Mouse (Mus musculus): ENCODE measurements around the gene Nin.

Nin gene

GRCm38 (mm10) chr12:70011681-70012080 is 101.8 kb downstream of the Nin start:
- peak; percentile 74 for DNase-seq (ENCODE audit: low read depth)

- no peak for DNase-seq (ENCODE audit: low read depth)
Observed at GRCm38 (mm10) chr12:70010356-70010755, 103.2 kb downstream of the Nin start.

GRCm38 (mm10) chr12:70005103-70005502 is 108.4 kb downstream of the Nin start:
- DNase-seq (ENCODE audit: low read depth) = no peak

GRCm38 (mm10) chr12:69998186-69998983 is 115.1 kb downstream of the Nin start:
- DNase-seq (ENCODE audit: low read depth) = peak; percentile 76

GRCm38 (mm10) chr12:69995382-69995781 is 118.1 kb downstream of the Nin start:
- DNase-seq (ENCODE audit: low read depth) = no peak

GRCm38 (mm10) chr12:69986786-69987497 is 126.6 kb downstream of the Nin start, which contains the start of gene Sav1:
Sav1 (minus strand) TSS chr12:69987002.
- DNase-seq (ENCODE audit: low read depth) = peak; percentile 94

GRCm38 (mm10) chr12:69986241-69986762 is 127.2 kb downstream of the Nin start:
- peak; percentile 59 for DNase-seq (ENCODE audit: low read depth)

- peak; percentile 67 for DNase-seq (ENCODE audit: low read depth)
Observed at GRCm38 (mm10) chr12:69985546-69985945, 128.0 kb downstream of the Nin start.

- peak; percentile 41 for DNase-seq (ENCODE audit: low read depth)
Observed at GRCm38 (mm10) chr12:69982874-69983273, 130.6 kb downstream of the Nin start.

- no peak for DNase-seq (ENCODE audit: low read depth)
Observed at GRCm38 (mm10) chr12:69977376-69977998, 136.0 kb downstream of the Nin start.

- no peak for DNase-seq (ENCODE audit: low read depth)
Observed at GRCm38 (mm10) chr12:69976688-69977087, 136.8 kb downstream of the Nin start.

- DNase-seq (ENCODE audit: low read depth) = no peak
Observed at GRCm38 (mm10) chr12:69973666-69974065, 139.9 kb downstream of the Nin start.

- DNase-seq (ENCODE audit: low read depth) = no peak
Observed at GRCm38 (mm10) chr12:69968154-69968553, 145.4 kb downstream of the Nin start.

- DNase-seq (ENCODE audit: low read depth) = no peak
Observed at GRCm38 (mm10) chr12:69967112-69967511, 146.4 kb downstream of the Nin start.

GRCm38 (mm10) chr12:69966071-69966470 is 147.4 kb downstream of the Nin start:
- DNase-seq (ENCODE audit: low read depth) = peak; percentile 13

- DNase-seq (ENCODE audit: low read depth) = no peak
Observed at GRCm38 (mm10) chr12:69965644-69966043, 147.9 kb downstream of the Nin start.

GRCm38 (mm10) chr12:69963141-69963540 is 150.4 kb downstream of the Nin start:
- DNase-seq (ENCODE audit: low read depth) = no peak

GRCm38 (mm10) chr12:69962468-69962867 is 151.0 kb downstream of the Nin start:
- peak; percentile 73 for DNase-seq (ENCODE audit: low read depth)
